Mouse (Mus musculus) mammary gland, adult 2 months (tissue): ENCODE measurements around the gene Syvn1. TPM values are rescaled to one million over a fixed set of nuclear protein-coding genes. Genes with fewer than 3 reads are reported as not detected.

ENCODE experiments used
- polyA plus RNA-seq: library from polyadenylated mRNA; depleted of rRNA; stranded (reverse); fragments of >200 nt; gene quantifications from 2 replicates; pipeline ENCODE4 v1.2.3, GENCODE M21; 2012; ENCODE audit warnings: low replicate concordance; rRNA removed

Gene Syvn1
- 54.9 and 85.1 TPM in 2 replicates for polyA plus RNA-seq

DNA sequence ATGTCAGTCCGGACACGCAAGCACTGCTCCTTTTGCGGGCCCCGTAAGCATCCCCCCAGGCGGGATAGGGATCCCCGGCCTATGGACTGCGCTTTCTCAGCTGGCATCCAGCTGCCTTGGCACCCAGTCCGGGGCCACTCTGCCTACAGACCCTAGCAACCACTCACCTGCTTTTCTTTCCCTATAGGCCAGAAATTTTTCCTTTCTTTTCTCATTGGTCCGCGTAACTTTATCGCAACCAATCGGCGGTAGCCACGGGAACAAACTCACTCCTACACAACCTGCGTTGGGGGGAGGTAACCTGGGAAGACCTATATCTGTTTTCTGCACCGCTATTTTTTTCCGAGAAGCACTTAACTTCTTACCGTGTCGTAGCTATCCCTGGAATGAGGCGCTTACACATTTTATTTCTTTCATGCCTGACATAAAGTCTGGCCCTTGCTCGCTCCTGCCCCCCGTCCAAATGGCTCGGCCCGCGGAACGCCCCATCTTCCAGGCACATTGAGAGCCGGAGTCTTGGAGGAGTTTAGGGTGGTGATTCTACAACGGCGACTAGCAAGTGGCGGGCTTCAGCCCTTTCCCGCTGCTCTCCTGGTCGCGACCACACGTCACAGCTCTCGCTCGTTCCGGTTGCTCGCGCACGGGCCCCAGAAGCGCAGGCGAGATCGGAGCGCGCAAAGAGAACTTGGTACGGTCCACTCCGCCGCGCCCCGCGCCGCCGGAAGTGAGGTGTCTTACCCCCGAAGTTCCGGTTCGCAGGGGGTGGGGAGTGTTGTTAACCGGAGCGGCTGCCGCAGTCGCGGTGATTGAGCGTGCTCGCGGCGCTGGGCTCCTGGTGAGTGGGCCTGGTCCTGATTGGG lies at the start of gene Syvn1:
TSS of gene Syvn1 (plus strand) at position 283 of the 860 bp plus-strand sequence.

DNA sequence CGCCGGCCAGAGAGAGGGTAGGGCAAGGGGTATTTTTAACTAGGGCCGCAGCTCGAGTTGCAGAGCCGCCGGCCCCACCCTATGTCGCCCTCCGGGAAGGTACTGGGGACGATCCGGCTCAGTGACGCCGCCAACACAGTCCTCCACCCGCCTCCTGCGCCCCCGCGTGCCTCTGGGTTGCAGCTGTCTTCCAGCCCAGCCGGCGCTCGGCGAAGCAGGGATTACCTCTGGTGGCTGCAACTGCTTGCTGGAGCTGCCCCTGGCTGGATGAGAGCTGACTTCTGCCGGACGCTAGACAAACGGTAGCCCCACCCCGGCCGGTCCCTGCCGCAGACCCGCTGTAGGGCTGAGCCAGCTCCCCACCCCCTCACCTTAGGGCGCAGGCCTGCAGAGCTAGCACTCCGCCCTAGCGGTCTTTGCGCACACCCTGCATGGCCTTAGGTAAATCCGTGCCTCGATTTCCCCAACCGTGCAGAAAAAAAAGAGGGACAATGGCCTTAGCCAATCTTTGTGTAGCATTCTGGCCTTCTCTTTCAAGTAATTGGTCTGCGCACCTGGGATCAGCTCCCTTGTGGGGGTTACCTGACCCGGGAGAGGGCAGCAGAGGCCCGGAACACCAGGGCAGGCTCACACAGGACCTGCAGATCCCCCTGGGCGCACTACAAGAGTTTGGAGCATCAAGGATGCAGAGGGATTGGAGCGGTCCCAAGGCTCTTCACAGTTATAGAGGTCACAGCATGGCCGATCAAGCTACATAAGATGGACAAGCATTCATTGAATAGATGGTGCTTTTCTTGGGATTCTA lies 30.7 kb upstream of the Syvn1 start, which contains the start of gene Capn1:
TSS of gene Capn1 (minus strand) at position 387 of the 805 bp plus-strand sequence.

DNA sequence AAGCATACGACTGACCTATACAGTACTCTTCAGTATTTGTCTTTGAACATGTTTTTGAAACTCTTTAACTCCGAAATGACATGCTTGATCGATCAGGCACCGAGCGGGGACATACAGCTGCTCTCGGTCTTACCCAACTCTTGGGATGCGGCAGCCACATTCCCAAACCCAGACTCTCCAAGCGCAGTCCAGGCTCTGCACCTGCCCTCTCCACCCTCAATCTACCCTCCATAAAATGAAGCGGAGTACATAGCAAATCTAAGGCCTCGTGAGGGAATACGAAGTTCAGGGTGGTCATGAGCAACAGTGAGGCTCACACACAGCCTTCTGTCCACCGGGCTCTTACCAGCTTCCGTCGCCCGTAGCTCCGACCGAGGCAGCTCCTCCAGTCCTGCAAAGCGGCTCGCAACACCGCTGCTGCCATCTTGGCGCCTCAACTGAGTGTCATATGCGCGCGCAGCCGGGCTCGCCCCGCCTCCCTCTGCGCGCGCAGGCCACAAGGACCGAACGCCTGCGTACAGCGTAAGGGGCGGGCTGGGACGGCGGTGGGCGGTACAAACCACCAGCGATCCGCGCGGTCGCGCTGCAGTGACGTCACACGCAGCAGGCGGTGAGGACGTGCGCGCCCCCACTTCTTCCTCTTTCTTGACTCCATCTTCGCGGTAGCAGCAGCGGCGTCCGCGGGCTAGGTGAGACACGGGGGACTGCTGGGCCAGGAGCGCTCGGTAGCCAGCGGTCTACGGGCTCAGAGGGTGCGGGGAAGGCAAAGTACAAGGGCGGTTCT lies 11.1 kb downstream of the Syvn1 start, which contains the start of the genes Mrpl49 and Fau:
TSS of gene Mrpl49 (minus strand) at position 473 of the 784 bp plus-strand sequence.
TSS of gene Fau (plus strand) at position 532 of the 784 bp plus-strand sequence.

DNA sequence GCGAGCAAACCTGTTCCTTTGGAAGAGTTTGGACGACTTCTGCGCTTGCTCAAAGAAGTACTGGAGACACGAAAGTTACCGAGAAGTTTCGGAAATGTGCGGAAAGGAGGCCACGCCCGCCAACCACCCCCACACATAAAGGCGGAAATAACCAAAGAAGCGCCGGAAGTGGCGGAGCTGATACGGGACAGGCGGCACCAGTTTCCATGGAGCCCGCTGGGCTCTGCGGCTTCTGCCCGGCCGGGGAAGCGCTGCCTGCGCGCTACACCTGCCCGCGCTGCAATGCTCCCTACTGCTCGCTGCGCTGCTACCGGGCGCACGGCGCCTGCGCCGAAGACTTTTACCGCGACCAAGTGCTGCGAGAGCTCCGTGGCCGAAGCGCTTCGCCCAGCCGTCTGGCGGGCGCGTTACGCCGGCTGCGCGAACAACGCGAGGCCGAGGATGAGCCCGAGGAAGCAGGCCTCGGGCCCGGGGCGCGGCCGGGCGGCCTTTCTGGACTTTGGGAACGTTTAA lies 14.7 kb downstream of the Syvn1 start, which contains the start of gene Znhit2:
TSS of gene Znhit2 (plus strand) at position 172 of the 513 bp plus-strand sequence.

DNA sequence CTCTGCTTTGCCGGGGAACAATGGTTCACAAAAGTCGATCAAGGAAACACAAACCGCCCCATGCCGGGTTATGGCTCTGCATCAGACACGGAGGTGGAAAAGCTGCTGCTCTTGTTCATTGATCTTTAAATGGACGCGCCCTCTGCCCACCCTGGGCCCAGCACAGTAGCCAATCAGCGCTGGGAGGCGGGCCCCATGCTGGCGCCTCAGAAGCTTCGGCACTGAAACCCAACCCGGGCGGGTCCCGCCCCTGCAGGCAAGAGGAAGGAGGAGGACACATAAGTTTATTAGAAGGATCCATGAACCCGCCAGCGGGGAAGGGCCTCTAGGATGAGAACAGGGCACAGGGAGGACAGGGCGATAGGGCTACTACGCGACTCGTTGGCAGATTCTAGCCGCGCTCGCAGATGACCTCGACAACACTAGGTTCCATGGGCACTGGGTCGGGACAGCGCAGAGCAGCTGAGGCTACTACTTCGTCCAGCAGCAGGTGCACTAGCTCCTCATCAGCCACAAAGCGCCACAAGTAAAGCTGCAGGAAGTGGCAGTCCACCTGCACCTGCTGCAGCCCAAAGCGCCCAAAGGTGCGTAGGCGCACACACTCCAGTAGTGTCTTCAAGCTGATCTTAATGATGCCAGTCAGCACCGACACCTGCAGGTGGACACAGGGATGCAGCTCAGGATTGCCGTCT lies 21.5 kb downstream of the Syvn1 start, which contains the start of gene Tm7sf2:
TSS of gene Tm7sf2 (minus strand) at position 650 of the 692 bp plus-strand sequence.

DNA sequence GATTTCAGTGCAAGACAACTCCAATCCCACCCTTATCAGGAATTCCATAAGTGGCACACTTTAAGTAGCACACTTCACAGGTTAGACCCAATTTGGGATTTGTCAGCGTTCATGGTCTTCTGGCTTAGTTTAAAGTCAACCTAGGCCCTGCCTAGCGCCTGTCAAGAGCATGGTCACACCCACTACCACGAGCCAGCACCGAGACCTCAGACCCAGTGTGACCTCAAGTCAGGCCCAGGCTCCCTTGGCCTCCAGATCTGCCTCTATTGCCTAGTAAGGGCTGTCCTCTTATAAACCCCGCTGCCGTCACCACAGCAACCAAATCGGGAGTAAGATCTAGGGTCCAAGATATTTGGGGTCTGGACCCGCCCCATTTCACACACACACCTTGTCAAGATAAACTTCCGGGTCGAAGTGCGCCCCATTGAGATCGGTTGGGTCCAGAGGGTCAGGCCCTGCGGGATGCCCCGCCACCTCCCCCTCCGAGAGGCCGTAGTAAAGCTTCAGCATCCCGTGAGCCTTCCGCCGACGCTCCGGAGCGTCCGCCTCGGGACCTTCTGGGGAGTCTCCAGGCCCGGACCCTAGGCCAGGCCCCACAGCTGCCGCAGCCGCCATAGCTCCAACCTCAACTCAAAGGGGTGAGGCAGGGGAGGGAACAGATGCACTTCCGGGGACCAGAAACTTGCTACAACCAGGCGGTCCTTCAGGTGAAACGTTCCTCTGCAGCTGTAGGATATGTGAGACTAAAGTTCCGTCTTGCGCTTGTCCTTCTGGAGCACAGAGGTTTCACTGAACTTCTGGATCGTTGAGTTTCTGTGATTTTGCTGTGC lies 30.4 kb downstream of the Syvn1 start, which contains the start of gene Vps51:
TSS of gene Vps51 (minus strand) at position 668 of the 830 bp plus-strand sequence.

DNA sequence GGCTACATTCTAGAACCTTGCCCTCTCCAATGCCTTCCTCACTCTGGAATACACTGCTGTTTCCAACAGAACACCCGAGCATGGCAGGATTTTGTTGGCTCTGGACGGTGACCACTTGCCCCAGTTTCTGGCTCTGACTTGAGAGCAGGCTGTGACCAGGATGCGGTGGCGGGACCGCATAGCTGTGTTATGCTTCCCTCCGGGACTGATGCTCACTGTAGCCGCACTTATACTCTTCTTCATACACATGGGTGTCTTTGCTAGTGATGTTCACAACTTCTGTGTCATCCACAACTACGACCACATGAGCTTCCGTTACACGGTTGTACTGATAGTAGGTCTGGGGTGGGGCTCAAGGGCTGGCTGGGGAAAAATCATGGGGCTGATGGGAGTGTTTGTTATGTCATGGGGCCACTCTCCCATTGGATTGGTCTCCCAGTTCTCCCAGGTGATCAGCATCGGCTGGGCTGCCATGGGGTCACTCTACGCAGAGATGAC lies 33.7 kb downstream of the Syvn1 start, which contains the start of gene Tmem262:
TSS of gene Tmem262 (plus strand) at position 51 of the 498 bp plus-strand sequence.

DNA sequence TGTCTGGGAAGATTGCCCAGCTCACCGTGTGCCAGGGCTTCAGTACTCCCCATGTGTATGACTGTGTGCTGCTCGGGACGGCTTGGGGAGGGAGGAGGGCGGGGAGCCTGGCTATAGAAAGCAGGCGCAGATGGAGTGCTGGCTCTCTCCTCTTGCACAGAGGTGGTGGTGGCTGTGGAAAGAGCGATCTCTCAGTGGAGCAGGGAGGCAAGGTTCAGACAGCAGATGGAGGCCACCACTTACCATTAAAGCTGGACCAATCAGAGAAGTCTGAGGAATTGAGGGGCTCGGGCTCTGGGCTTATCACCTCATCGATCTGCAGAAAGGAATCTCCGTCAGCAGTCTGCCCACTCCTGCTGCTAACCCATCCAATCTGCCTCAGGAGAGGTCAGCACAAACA lies 35.8 kb downstream of the Syvn1 start, which contains the start of gene Gm28374:
TSS of gene Gm28374 (minus strand) at position 101 of the 400 bp plus-strand sequence.

DNA sequence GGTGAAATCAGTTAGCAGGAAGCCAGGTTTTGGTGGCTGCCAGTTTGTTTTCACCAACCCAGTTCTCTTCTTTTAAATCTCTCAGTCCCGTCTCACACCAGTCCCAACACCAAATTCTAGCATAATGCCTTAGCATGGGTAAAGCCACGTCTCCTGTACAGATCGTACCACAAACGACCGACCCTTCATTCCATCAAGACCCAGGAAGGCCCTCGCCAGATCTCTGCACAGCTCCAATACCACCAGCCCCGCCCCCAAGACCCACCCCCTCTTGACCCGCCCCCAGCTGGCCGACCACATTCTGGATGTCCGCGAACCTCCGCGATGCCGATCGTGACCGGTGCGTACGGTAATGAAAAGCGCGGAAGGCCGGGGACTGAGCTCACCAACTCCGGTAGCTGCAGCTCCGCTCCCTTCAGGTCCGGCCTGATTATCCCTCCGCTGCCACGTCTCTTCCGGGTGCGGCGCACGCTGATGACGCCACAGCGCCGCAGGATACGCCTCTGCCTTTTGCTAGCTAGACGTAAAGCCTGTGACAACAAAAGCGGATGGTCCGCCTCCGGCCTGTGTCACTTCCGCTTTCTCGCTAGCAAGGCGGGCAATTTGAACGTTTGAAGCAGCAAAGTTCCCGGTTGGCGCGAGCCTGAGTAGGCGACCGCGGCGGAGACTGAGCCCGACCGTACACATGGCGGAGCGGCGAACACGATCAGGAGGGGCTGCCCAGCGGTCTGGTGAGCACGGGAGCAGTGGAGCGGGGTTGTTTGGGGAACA lies 38.3 kb downstream of the Syvn1 start, which contains the start of the genes Zfpl1 and Cdca5:
TSS of gene Zfpl1 (minus strand) at position 479 of the 771 bp plus-strand sequence.
TSS of gene Cdca5 (plus strand) at position 506 of the 771 bp plus-strand sequence.

DNA sequence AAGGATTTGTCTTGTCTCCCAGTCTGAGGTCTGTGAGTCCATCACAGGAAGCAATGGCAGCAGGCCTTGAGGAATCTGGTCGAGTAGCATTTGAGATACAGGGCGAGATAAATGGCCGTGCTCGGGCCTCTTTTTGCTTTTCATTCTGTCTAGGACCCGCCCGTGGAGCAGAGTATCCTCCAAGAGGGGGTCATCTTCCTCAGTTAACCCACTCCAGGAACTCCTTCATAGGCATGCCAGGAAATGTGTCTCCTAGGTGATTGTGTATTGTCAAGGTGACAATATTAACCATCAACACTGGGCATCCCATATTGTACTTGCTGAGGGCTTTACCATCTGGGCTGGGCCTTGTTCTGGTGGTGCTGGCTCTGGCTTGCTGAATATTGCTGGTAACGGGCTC lies 47.7 kb downstream of the Syvn1 start, which contains the start of gene AC131692.1:
TSS of gene AC131692.1 (plus strand) at position 301 of the 400 bp plus-strand sequence.

Other genes with a start within 250 kb of the Syvn1 start
- gene Frmd8, start 171.3 kb upstream of the Syvn1 start, polyA plus RNA-seq, result 32.4 and 48.8 TPM in 2 replicates
- 37.0 and 41.5 TPM in 2 replicates for gene Slc25a45, start 168.8 kb upstream of the Syvn1 start, polyA plus RNA-seq
- 0.32 and 0.38 TPM in 2 replicates for gene Tigd3, start 152.4 kb upstream of the Syvn1 start, polyA plus RNA-seq
- 74.6 and 123 TPM in 2 replicates for gene Dpf2, start 133.6 kb upstream of the Syvn1 start, polyA plus RNA-seq
- 13.5 and 26.4 TPM in 2 replicates for gene Cdc42ep2, start 121.8 kb upstream of the Syvn1 start, polyA plus RNA-seq
- gene Pola2, start 82.4 kb upstream of the Syvn1 start, polyA plus RNA-seq, result 40.1 and 53.8 TPM in 2 replicates
- gene Slc22a20, start 60.4 kb upstream of the Syvn1 start, polyA plus RNA-seq, result not detected in 2 replicates
- 64.2 and 65.9 TPM in 2 replicates for gene Capn1, start 30.7 kb upstream of the Syvn1 start, polyA plus RNA-seq
- gene Mrpl49, start 11.2 kb downstream of the Syvn1 start, polyA plus RNA-seq, result 14.1 and 24.4 TPM in 2 replicates
- 1,145 and 2,495 TPM in 2 replicates for gene Fau, start 11.3 kb downstream of the Syvn1 start, polyA plus RNA-seq
- 40.9 and 104 TPM in 2 replicates for gene Znhit2, start 14.6 kb downstream of the Syvn1 start, polyA plus RNA-seq
- 37.7 and 55.5 TPM in 2 replicates for gene Tm7sf2, start 21.8 kb downstream of the Syvn1 start, polyA plus RNA-seq
- 71.5 and 79.3 TPM in 2 replicates for gene Vps51, start 30.7 kb downstream of the Syvn1 start, polyA plus RNA-seq
- 0.68 TPM in 1 of 2 replicates, not detected in the other for gene Tmem262, start 33.5 kb downstream of the Syvn1 start, polyA plus RNA-seq
- gene Gm28374, start 35.7 kb downstream of the Syvn1 start, polyA plus RNA-seq, result 0.51 TPM in 1 of 2 replicates, not detected in the other
- gene Zfpl1, start 38.4 kb downstream of the Syvn1 start, polyA plus RNA-seq, result 101 and 107 TPM in 2 replicates
- 0.92 and 0.93 TPM in 2 replicates for gene Cdca5, start 38.4 kb downstream of the Syvn1 start, polyA plus RNA-seq
- not detected in 2 replicates for gene AC131692.1, start 47.8 kb downstream of the Syvn1 start, polyA plus RNA-seq
- 0.19 and 0.37 TPM in 2 replicates for gene Naaladl1, start 59.2 kb downstream of the Syvn1 start, polyA plus RNA-seq
- 22.6 and 60.4 TPM in 2 replicates for gene Sac3d1, start 72.1 kb downstream of the Syvn1 start, polyA plus RNA-seq
- 37.7 and 57.2 TPM in 2 replicates for gene Snx15, start 81.7 kb downstream of the Syvn1 start, polyA plus RNA-seq
- gene Batf2, start 94.4 kb downstream of the Syvn1 start, polyA plus RNA-seq, result 7.9 and 11.2 TPM in 2 replicates
- gene Arl2, start 95.0 kb downstream of the Syvn1 start, polyA plus RNA-seq, result 175 and 200 TPM in 2 replicates
- 0.11 TPM in 1 of 2 replicates, not detected in the other for gene Majin, start 137.8 kb downstream of the Syvn1 start, polyA plus RNA-seq
- 0.78 and 1.8 TPM in 2 replicates for gene Gpha2, start 179.8 kb downstream of the Syvn1 start, polyA plus RNA-seq
- 76.3 and 129 TPM in 2 replicates for gene Ppp2r5b, start 189.3 kb downstream of the Syvn1 start, polyA plus RNA-seq
- 50.4 and 85.0 TPM in 2 replicates for gene Atg2a, start 195.1 kb downstream of the Syvn1 start, polyA plus RNA-seq
- gene Ehd1, start 230.1 kb downstream of the Syvn1 start, polyA plus RNA-seq, result 203 and 545 TPM in 2 replicates